Mouse (Mus musculus) mouse embryonic stem cell (cell line): ENCODE data around the gene Slc7a7.

Experiments
- in situ Hi-C, 2 experiments: fragments of 300-500 bp; cut with MboI; formaldehyde crosslinking; loops; 1 replicate in 1 of 2; 3 replicates in 1 of 2; pipeline ENCODE4 v1.14.3; 2019 to 2020; ENCODE audit warnings: low sequenced_read_pairs in 2 of 2, low pct_unique_long_range_greater_than_20kb in 1 of 2, mixed read lengths in 1 of 2; ENCODE audit not compliant: unreplicated experiment in 1 of 2

Gene Slc7a7

DNA sequence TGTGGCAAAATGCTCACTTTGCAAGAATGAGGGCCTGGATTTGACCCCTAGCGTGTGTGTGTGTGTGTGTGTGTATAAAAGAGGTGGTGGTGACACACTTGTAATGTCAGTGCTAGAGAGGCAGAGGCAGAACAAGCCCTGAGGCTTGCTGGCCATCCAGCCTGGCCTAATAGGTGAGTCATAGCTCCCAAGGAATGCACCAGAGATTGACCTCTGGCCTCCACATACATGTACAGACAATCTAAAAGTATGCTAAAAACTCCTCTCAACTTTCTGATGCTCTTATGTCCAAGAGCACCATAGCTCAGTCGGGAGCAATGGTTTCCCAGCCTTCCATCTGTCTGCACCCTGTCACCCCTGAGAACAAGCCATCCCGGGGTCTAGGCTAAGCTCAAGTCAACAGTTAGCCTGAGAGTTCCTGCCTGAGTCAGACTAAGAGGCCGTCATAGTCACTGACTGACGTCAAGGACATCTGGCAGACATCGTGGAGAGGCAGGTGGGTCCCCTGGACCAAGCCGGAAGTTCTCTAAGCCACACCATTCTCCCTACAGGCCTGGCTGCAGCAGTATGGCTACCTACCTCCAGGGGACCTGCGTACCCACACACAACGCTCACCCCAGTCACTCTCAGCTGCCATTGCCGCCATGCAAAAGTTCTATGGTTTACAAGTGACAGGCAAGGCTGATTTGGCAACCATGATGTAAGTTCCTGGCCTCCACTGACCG lies 17.8 kb upstream of the Slc7a7 start:
- in situ Hi-C loops = no loop called here

DNA sequence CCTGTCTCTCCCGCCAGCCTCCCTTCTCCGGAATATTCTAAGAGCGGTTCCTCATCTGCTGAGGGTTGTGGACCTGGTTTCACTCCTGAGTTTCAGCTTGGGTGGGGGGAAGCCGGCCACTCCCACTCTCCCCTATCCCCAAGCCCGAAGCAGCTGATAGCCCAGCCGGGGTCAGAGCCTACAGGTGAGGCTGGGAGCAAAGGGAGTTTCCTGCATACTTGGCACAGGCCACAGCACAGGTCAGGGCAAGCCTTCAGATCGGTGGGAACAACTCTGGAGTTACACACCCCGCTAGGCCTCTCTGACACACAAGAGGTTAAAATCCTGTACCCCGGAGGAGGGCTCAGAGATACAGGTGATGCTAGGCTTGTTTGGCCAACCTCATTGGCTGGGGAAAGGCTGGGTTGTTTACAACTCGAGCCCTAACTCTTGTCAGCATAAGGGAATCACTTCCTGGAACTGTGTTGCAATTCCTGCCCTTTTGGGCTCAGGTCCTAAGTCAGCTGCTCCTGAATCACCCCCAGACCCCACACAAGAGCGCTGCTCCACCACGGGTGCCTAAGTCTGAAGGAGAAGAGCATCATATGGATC lies 16.5 kb upstream of the Slc7a7 start:
- in situ Hi-C loops = no loop called here

GRCm38 (mm10) chr14:54432837-54433830 lies 15.6 kb upstream of the Slc7a7 start:
- in situ Hi-C loops = no loop called here

DNA sequence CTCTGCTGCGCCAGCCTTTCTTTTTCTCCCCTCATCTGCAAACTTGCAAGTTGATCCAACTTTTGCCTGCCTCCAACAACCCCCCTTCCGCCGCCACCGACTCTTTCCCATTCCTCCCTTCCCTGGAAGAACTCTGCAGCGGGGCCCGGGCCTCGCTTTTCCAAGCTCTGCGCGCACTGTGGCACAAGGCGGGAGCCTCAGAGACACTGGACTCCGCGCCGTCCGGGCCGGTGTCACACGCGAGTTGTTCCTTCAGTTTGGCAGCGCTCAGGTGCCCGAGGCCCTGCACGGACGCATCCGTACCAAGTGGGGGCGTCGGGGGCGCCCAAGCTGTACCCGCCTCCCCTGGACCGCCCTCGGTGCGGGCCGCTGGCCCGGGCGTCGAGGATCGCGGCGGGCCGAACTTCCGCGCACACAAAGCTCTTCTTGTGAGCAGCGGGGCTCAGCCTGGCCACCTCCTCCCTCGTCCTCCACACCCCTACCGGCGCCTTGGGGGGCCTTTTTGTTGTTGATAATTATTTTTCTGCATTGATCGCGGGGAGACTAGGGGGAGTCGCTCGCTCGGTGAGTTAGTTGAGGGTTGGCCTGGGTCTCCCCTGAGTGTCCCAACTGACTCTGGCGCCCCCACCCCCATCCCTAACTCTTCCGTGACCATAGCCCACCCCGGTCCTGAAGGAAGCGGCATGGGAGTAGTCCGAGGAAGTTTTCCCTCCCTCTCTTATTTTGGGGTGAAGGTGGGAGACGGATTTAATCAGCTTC lies 14.7 kb upstream of the Slc7a7 start:
- in situ Hi-C loops = no loop called here

DNA sequence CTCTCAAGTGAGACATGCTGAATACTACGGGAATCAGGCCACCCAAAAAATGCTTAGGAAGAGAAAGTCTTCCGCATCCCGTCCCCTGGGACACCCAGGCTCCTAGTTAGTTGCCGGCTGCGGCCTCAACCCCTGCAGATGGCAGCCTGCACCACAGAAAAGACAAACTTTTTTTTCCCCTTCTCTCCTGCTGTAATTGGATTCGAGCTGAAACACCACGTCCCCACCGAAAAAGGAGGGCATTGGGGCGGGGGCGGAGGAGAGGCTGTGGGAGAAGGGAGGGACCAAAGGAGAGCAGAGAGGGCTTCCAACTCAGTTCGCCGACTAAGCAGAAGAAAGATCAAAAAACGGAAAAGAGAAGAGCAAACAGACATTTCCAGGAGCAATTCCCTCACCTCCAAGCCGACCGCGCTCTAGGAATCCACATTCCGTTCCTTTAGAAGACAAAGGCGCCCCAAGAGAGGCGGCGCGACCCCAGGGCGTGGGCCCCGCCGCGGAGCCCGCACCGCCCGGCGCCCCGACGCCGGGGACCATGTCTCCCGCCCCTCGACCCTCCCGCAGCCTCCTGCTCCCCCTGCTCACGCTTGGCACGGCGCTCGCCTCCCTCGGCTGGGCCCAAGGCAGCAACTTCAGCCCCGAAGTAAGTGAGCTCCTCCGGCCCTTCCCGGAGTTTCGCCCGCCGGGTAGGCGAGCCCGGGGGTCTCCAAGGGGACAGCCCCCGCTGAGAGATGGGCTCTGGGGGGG lies 13.9 kb upstream of the Slc7a7 start, which contains the start of gene Mmp14:
Gene Mmp14 (plus strand): TSS at position 279 of the 744 bp plus-strand sequence.
- in situ Hi-C loops = no loop called here

DNA sequence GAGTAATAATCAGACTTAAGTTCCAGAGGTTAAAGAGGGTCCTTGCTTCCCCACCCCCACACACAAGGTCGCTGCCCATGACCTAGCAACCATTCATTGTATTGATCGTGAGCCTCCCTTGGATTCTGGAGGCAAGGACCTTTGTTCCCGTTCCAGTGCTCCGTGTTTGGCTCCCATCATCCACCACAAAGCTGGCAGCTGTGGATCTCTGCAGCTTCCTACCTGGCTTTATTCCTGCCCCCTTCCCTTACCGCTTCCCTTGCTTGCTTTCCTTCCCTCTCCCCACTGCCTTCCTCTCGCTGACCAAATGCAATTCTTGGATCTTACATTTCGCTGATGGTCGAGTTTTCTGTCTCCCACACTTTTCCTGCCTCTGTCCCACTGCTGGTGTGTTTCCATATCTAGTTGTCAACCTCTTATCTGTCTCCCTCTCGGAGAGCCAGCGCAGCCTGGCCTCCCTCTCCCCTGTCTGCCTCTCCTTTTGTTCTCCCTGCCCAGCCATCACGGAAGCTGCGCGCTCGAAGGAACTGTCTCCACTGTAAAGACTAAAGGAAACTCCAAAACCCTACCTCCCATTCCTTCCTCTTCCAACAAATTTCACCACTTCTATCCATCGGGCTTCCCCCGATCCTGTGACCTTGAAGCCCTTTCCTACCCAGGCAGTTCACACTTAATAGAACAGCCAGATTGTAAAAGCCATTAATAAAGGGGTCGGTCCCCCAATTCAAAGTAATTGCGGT lies 13.0 kb upstream of the Slc7a7 start:
- in situ Hi-C loops = no loop called here

DNA sequence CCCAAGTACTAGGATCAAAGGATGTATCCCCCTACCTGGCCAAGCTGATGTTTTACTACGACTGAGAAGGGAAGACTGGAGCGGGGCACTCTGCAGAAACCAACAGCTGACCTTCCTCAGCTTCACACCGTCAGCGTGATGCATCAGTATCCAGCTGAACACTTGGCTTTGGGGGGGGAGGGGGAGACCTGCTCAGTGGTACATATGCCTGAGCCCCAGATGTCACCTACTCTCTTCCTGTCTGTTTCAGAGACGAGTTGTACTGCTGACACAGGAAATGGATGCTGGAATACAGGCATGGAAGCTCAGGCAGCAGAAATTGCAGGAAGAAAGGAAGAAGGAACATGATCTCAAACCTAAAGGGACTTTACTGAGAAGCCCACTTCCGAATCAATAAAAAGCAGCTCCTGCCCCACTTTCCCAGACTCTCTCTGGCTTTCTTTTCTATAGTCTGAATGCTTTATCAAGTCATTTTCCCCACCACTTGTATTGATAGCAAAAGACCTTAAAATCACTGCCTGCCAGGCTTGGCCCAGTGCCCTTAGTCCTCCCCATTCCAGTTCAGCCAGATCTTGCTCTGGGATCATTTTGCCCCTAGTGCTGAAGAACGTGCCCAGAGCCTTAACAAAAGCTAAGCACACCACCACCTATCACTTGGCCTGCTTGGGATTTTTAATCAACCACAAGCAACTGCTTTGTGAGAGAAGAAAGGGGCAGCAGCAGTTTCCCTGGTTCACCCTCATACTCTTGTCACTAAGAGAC lies 11.9 kb upstream of the Slc7a7 start:
- in situ Hi-C loops = loop anchor here in 1 of 2 experiments (5.0 kb wide), 1 partner anchor 33 kb away; the partner anchor contains the start of gene Lrp10

DNA sequence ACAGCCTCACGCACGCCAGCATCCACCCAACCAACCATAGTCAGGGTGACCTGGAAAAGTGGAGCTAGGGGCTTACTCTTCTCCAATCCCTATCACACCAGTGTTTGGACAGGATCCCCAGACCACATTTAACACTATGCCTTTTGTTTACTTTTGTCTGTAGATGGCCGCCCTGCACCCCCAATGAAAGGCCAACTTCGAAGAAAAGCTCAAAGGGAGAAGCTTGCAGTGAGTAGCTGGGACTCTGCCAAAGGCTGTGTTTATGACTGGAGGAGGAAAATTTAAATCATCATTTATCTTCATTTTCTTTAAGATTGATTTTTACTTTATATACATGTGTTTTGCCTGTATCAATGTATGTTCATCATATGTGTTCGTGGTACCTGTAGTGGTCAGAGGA lies 10.8 kb upstream of the Slc7a7 start:
- in situ Hi-C loops = loop anchor here in 1 of 2 experiments (5.0 kb wide), 1 partner anchor 34 kb away; the partner anchor contains the start of gene Lrp10

- in situ Hi-C loops = loop anchor here in 1 of 2 experiments (5.0 kb wide), 1 partner anchor 35 kb away; the partner anchor contains the start of gene Lrp10
These were observed 10.1 kb upstream of the Slc7a7 start for GRCm38 (mm10) chr14:54427696-54428095.

- in situ Hi-C loops = loop anchor here in 1 of 2 experiments (5.0 kb wide), 1 partner anchor 35 kb away; the partner anchor contains the start of gene Lrp10
These were observed 9.3 kb upstream of the Slc7a7 start, which contains the start of gene Mrpl52 for GRCm38 (mm10) chr14:54426689-54427398. Gene Mrpl52, plus strand, starts transcription at chr14:54426909.

DNA sequence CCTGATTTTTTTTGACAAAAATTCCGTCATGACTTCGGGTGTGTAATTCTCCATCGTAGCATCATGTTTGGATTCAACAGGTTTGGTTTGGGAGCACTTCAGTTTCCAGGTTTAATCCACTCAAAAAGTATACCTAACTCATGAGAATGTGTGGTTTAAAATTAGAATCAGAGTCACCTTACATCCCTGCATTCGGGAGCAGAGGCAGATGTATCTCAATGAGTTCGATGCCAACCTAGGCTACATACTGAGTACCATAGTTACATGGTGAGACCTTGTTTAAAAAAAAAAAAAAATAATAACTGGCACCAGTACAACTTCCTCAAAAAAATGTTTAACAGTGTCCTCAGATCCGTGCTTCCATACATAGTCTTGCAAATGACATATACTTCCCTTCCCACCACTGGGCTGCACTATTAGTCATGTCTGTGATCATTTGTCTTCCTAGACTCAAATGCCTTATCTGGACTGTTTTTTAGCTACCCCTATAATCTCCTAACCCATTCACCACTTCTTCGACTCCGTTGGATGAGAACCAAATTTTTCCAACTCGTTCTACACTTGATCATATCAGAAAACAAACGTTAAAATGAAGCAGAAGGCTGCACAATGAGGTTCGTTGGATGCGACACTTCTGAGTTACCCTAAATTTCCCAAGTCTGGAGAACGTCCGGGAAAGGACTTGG lies 8.6 kb upstream of the Slc7a7 start:
- in situ Hi-C loops = loop anchor here in 1 of 2 experiments (5.0 kb wide), 1 partner anchor 36 kb away; the partner anchor contains the start of gene Lrp10

DNA sequence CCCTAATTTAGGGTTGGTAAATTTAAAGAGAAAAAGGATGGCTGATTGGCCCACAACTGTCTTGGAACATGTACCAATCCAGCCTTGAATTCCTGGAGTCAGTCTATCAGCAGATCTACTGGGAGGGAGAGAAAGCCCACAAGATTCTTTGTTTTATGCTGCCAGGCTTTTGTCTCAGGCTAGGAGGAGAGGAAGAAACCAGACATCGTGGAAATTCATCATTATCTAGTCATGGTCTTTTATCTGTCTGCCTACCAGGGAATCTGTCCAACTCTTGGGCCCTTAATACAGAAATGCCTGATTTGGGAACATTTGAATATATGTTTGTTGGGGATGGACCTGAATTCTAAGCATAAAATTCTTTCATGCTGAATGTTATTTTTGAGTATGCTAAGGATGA lies 8.0 kb upstream of the Slc7a7 start:
- in situ Hi-C loops = loop anchor here in 1 of 2 experiments (5.0 kb wide), 1 partner anchor 37 kb away; the partner anchor contains the start of gene Lrp10

DNA sequence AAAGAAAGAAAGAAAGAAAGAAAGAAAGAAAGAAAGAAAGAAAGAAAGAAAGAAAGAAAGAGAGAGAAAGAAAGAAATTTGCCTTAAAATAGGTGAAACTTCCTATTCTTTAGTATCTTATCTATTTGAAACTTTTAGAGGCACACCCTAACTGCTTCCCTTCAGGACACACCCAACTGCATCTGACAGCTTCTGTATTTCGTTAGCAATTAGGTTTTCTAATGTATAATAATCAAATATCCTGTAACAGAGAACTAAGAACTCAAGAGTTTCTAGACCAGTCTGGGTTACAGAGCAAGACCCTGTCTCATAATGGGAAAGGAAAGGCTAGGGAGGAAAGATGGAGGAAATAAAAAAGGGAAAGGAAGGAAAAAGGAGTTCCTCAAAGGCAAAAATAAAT lies 7.1 kb upstream of the Slc7a7 start:
- in situ Hi-C loops = loop anchor here in 1 of 2 experiments (5.0 kb wide), 1 partner anchor 38 kb away; the partner anchor contains the start of gene Lrp10

DNA sequence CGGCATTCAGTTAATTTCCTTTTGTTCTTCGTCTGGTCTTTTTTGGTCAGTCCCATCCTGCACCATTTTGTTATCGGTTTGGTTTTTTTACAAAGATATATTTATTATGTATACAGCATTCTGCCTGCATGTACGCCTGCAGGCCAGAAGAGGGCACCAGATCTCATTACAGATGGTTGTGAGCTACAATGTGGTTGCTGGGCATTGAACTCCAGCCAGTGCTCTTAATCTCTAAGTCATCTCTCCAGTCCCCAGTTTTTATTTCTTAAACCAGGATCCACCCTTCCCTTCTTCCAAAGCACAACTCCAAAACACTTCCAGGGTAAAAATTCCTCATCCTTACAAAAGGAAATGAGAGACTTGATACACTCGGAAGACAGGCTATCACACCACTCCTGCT lies 5.8 kb upstream of the Slc7a7 start:
- in situ Hi-C loops = no loop called here

GRCm38 (mm10) chr14:54421014-54421413 lies 3.4 kb upstream of the Slc7a7 start:
- in situ Hi-C loops = no loop called here
